Mouse (Mus musculus): ENCODE measurements around the gene Fam25c. TPM values are rescaled to one million over a fixed set of nuclear protein-coding genes. Genes with fewer than 3 reads are reported as not detected.

Gene Fam25c
- not detected for polyA plus RNA-seq (2017; shearing (Covaris generic))

GRCm38 (mm10) chr14:34355301-34355700 is at the start of gene Fam25c:
Gene Fam25c, minus strand, starts transcription at chr14:34355433.

GRCm38 (mm10) chr14:34375415-34375904 is 20.2 kb upstream of the Fam25c start, which contains the start of gene Mmrn2:
Gene Mmrn2, plus strand, starts transcription at chr14:34375465.

GRCm38 (mm10) chr14:34374577-34374976 is 19.3 kb upstream of the Fam25c start, which contains the start of gene Sncg:
Gene Sncg, minus strand, starts transcription at chr14:34374789.

GRCm38 (mm10) chr14:34310234-34310965 is 44.8 kb downstream of the Fam25c start, which contains the start of the genes Shld2 and Glud1:
Gene Shld2, minus strand, starts transcription at chr14:34310493.
Gene Glud1, plus strand, starts transcription at chr14:34310727.

Other genes with a start within 250 kb of the Fam25c start
- gene Npy4r, start 202.9 kb downstream of the Fam25c start, polyA plus RNA-seq (2017; shearing (Covaris generic)), result not detected
- under 1 TPM; 0.16 to 0.65 TPM for gene Gprin2, start 153.8 kb downstream of the Fam25c start, polyA plus RNA-seq (2017; shearing (Covaris generic))
- 1 to 10 TPM in 1 of 2 experiments, under 1 TPM in 1; 0.06 to 2.8 TPM for gene Syt15, start 135.8 kb downstream of the Fam25c start, polyA plus RNA-seq (2017; shearing (Covaris generic))
- gene Shld2, start 44.9 kb downstream of the Fam25c start, polyA plus RNA-seq (2017; shearing (Covaris generic)), result 10 to 100 TPM; 18.5 to 19.2 TPM
- 100 to 1,000 TPM; 122 to 130 TPM for gene Glud1, start 44.7 kb downstream of the Fam25c start, polyA plus RNA-seq (2017; shearing (Covaris generic))
- 1 to 10 TPM in 1 of 2 experiments, under 1 TPM in 1; 0.19 to 2.9 TPM for gene Sncg, start 19.4 kb upstream of the Fam25c start, polyA plus RNA-seq (2017; shearing (Covaris generic))
- gene Mmrn2, start 20.0 kb upstream of the Fam25c start, polyA plus RNA-seq (2017; shearing (Covaris generic)), result under 1 TPM; 0.20 to 0.81 TPM
- 1 to 10 TPM; 1.7 to 8.0 TPM for gene Bmpr1a, start 147.9 kb upstream of the Fam25c start, polyA plus RNA-seq (2017; shearing (Covaris generic))
- gene 9230112D13Rik, start 167.4 kb upstream of the Fam25c start, polyA plus RNA-seq (2017; shearing (Covaris generic)), result 1 to 10 TPM in 1 of 2 experiments, not detected in 1; 1.4 TPM
- gene Ldb3, start 233.2 kb upstream of the Fam25c start, polyA plus RNA-seq (2017; shearing (Covaris generic)), result 1 to 10 TPM in 1 of 2 experiments, under 1 TPM in 1; 0.42 to 1.2 TPM
- gene Opn4, start 244.7 kb upstream of the Fam25c start, polyA plus RNA-seq (2017; shearing (Covaris generic)), result 1 to 10 TPM in 1 of 2 experiments, not detected in 1; 2.0 TPM

All from inflammation-experienced regulatory T-cells (primary cell).